Mouse (Mus musculus) midbrain, embryonic 11.5 days (tissue): ENCODE results near the gene Slc16a4. TPM values are rescaled to one million over a fixed set of nuclear protein-coding genes. Genes with fewer than 3 reads are reported as not detected.

Experiments
- ATAC-seq: fragments of 200-750 bp; cut with Nextera tagmentation; 2 replicates; pipeline ENCODE4 v1.8.0; 2017; ENCODE audit warnings: moderate TSS enrichment, moderate library complexity; ENCODE audit not compliant: low FRiP score
- DNase-seq: peaks from one replicate; pipeline ENCODE4 v3.0.0; 2015; ENCODE audit warnings: low spot score; ENCODE audit errors: missing footprints
- H3K27ac ChIP-seq: fragments of 300-500 bp; sonication (generic); 2 replicates; pipeline ENCODE4 v1.5.1; 2014; ENCODE audit warnings: low read depth, low read length
- H3K27me3 ChIP-seq: fragments of 300-500 bp; sonication (generic); 2 replicates; pipeline ENCODE4 v1.6.1; 2014; ENCODE audit warnings: mild to moderate bottlenecking, low read length, moderate library complexity, mixed read lengths; ENCODE audit not compliant: control insufficient read depth, insufficient read depth
- H3K36me3 ChIP-seq: fragments of 300-500 bp; sonication (generic); 2 replicates; pipeline ENCODE4 v1.6.1; 2014; ENCODE audit warnings: mild to moderate bottlenecking, low read length, moderate library complexity, mixed read lengths; ENCODE audit not compliant: control insufficient read depth, insufficient read depth
- H3K4me1 ChIP-seq: fragments of 300-500 bp; sonication (generic); 2 replicates; pipeline ENCODE4 v1.6.1; 2014; ENCODE audit warnings: low read length; ENCODE audit not compliant: control insufficient read depth, insufficient read depth
- H3K4me2 ChIP-seq: fragments of 300-500 bp; sonication (generic); 2 replicates; pipeline ENCODE4 v1.6.1; 2014; ENCODE audit warnings: mild to moderate bottlenecking, moderate library complexity
- H3K4me3 ChIP-seq: fragments of 300-500 bp; sonication (generic); 2 replicates; pipeline ENCODE4 v1.5.1; 2014; ENCODE audit warnings: low read depth, low read length
- H3K9ac ChIP-seq: fragments of 300-500 bp; sonication (generic); 2 replicates; pipeline ENCODE4 v1.6.1; 2014; ENCODE audit warnings: low read length
- H3K9me3 ChIP-seq: fragments of 300-500 bp; sonication (generic); 2 replicates; pipeline ENCODE4 v1.6.1; 2016; ENCODE audit warnings: low read length; ENCODE audit not compliant: control insufficient read depth
- WGBS: fragments of 180-500 bp; shearing (Covaris S2); extraction: QIAGEN DNeasy Blood & Tissue Kit; methylation state at CpG from one replicate; pipeline ENCODE4 v1.1.7; 2014; 5-methylcytosine and 5-hydroxymethylcytosine counted together
- polyA plus RNA-seq: library from polyadenylated mRNA; unstranded; fragments of >200 nt; fragmentation: Nextera tagmentation; extraction: Ambion mirVana; gene quantifications from 2 replicates; pipeline ENCODE4 v1.2.1, GENCODE M21; 2014

The Slc16a4 gene
- polyA plus RNA-seq, 1 experiment from 2014 or later: 2.2 TPM

DNA sequence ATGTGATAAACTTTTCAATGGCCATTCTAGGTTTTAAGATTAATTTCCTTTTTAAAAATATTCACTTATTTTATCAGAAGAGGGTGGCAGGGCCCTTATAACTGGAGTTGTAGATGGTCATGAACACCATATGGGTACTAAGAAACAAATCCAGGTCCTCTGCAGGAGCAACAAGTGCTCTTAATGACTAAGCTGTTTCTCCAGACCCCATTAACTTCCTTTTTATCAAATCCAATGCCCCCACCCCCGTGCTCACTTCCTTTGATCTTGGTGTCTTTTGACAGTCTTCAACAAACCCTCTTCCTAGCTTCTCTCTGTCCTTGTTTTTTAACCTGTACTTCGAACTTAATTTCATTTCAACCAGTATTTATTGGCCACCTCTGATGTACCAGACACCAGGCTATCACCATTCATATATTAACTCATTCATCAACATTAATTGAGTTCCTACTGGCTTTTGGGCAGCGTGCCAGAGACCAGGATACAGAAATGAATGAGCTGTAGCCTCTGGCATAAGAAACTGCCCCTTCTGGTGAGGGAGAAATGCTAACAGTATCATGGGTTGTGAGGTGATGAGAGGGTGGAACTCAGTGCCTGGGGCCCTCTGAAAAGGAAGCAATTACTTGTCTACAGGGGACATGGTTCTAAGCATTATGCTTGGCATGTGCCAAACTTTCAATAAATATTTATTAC is 54.1 kb downstream of the Slc16a4 start:
- no peaks in the 10 kb centered on the region for H3K4me1 ChIP-seq
- WGBS: 58% methylated on average over 3 of the region's 3 CpGs
- H3K36me3 ChIP-seq: no peaks in the 10 kb centered on the region
- no peaks in the 10 kb centered on the region for H3K27me3 ChIP-seq
- H3K4me3 ChIP-seq: no peak overlapping the region
- no peak overlapping the region for H3K9ac ChIP-seq
- no peak overlapping the region for H3K4me2 ChIP-seq
- H3K9me3 ChIP-seq: no peaks in the 10 kb centered on the region
- DNase-seq (no peak), ATAC-seq (no peak)
- H3K27ac ChIP-seq: no peak overlapping the region

DNA sequence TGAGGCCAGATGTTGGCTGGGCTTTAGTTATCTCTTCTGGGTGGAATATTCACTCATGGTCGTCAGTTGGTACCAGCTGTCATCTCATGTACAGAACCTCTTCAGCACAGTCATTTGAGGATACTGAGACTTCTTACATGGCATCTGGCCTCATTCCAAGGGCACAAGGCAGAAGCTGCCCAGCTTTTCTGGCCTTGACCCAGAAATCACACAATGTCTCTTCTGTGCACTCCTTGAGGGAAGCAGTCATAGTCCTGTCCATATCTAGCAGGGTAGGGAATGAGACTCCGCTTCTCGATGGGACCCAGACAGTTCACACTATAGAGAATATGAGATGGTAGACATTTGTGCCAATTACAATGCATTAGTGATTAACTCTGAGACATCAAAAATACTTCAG is 58.0 kb downstream of the Slc16a4 start:
- no peak for ATAC-seq

DNA sequence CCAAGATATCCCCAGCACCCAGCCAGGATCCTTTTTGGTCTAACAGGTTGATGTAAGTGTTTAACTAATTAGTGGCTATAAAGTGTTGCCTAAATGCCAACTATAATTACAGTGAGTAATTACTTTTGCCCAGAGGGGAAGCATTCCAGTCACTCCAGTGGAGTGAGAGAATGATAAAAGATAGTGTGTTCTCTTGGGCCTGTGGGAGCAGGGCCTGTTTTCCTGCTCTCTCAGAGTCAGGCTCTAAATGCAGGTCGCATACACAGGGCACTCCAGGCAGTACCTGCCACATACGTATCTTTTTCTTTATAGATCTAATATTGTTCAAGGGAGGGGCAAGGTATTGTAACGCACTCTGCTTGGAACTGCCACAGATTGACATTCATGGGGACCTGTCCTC is 60.7 kb downstream of the Slc16a4 start:
- no peaks in the 10 kb centered on the region for H3K27me3 ChIP-seq
- H3K36me3 ChIP-seq: no peaks in the 10 kb centered on the region
- ATAC-seq (no peak), DNase-seq (no peak)
- no peaks in the 10 kb centered on the region for H3K9me3 ChIP-seq
- no peak overlapping the region for H3K4me2 ChIP-seq
- H3K9ac ChIP-seq: no peak overlapping the region
- H3K4me1 ChIP-seq: no peaks in the 10 kb centered on the region
- 80% methylated on average over 3 of the region's 3 CpGs for WGBS
- no peak overlapping the region for H3K27ac ChIP-seq
- H3K4me3 ChIP-seq: no peak overlapping the region

More for the DNA sequence above, 58.0 kb downstream of the Slc16a4 start:
- H3K36me3 ChIP-seq: no peaks in the 10 kb centered on the region
- H3K9me3 ChIP-seq: no peaks in the 10 kb centered on the region
- 89% methylated on average over 3 of the region's 3 CpGs for WGBS
- H3K27ac ChIP-seq: no peak overlapping the region
- no peak overlapping the region for H3K4me3 ChIP-seq
- H3K4me1 ChIP-seq: no peaks in the 10 kb centered on the region
- no peak overlapping the region for H3K9ac ChIP-seq
- no peak overlapping the region for H3K4me2 ChIP-seq
- DNase-seq: no peak
- H3K27me3 ChIP-seq: no peaks in the 10 kb centered on the region

DNA sequence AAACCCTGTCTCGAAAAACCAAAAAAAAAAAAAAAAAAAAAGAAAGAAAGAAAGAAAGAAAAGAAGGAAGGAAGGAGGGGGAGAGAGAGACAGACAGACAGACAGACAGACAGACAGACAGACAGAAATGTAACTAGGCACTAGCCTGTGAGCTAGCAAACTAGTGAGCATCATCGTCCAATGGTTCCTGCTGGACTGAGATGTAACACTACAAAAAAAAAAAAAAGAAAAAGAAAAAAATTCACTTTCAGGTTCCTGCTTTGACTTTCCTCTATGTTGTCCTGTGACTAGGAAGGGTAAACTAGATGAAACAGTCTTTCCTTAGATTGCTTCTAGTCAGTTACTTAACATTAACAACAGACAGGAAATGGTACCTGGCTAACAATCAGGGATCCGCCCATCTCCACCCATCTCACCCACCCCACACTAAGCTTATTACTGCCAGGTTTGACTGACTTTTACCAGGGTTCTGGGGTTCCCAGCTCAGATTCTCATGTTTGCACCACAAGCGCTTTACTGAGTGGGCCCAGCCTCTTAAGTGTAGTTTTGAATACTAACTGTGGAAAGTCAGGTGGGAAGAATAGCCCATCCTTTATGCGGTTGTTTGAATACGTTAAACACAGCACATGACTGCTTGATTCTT is 64.7 kb downstream of the Slc16a4 start:
- no peak overlapping the region for H3K27ac ChIP-seq
- ATAC-seq (no peak), DNase-seq (no peak)
- H3K4me1 ChIP-seq: no peaks in the 10 kb centered on the region
- no peaks in the 10 kb centered on the region for H3K9me3 ChIP-seq
- no peak overlapping the region for H3K4me2 ChIP-seq
- H3K36me3 ChIP-seq: no peaks in the 10 kb centered on the region
- no peak overlapping the region for H3K9ac ChIP-seq
- 87% methylated on average over 6 of the region's 6 CpGs for WGBS
- H3K27me3 ChIP-seq: no peaks in the 10 kb centered on the region
- no peak overlapping the region for H3K4me3 ChIP-seq

GRCm38 (mm10) chr3:107356964-107357441 is 66.0 kb downstream of the Slc16a4 start:
- ATAC-seq (peak; percentile 95), DNase-seq (peak; percentile 94)
- no peak overlapping the region for H3K4me2 ChIP-seq
- H3K27me3 ChIP-seq: no peaks in the 10 kb centered on the region
- H3K9ac ChIP-seq: peak overlapping the region; percentile 17; the same call in 1 of the 2 replicates
- WGBS: under 1% methylated on average over 11 of the region's 11 CpGs
- no peaks in the 10 kb centered on the region for H3K9me3 ChIP-seq
- H3K36me3 ChIP-seq: no peaks in the 10 kb centered on the region
- H3K27ac ChIP-seq: no peak overlapping the region
- no peak overlapping the region for H3K4me3 ChIP-seq
- H3K4me1 ChIP-seq: no peaks in the 10 kb centered on the region

DNA sequence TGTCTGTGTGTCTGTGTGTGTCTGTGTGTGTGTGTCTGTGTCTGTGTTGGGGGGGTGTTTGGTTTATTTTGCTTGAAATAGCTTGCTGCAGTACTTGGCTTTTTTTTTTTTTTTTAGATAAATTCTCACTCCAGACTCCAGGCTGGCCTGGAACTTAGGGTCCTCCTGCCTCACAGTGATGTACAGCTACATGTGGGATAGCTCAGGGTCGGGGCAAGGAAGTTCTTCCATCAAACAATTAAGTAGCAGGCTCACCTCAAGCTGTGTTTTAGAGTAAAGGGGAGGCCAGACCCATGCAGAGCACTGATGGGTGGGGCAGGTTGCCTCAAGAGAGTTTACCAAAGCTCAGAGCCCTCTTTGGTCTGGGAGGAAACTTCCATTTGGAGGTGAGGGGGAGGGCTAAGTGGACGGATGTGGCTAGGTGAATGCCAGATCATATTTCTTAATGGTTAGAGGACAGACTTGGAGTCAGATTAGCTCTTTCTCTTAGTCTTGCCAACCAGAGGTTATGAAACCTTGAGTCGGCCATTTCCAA is 66.7 kb downstream of the Slc16a4 start:
- H3K9me3 ChIP-seq: no peaks in the 10 kb centered on the region

GRCm38 (mm10) chr3:107360341-107360740 is 69.3 kb downstream of the Slc16a4 start:
- H3K27ac ChIP-seq: no peak overlapping the region
- no peak overlapping the region for H3K9ac ChIP-seq
- H3K4me3 ChIP-seq: no peak overlapping the region
- H3K4me2 ChIP-seq: no peak overlapping the region
- WGBS: 78% methylated on average over 4 of the region's 4 CpGs
- ATAC-seq: no peak
- H3K27me3 ChIP-seq: no peaks in the 10 kb centered on the region
- no peak for DNase-seq
- no peaks in the 10 kb centered on the region for H3K9me3 ChIP-seq
- no peaks in the 10 kb centered on the region for H3K4me1 ChIP-seq
- H3K36me3 ChIP-seq: no peaks in the 10 kb centered on the region

More for the DNA sequence above, 66.7 kb downstream of the Slc16a4 start:
- Histone ChIP-seq H3K4me2 (no peak overlapping the region), H3K4me3 (no peak overlapping the region), H3K4me1 (no peaks in the 10 kb centered on the region), H3K27ac (no peak overlapping the region), H3K36me3 (no peaks in the 10 kb centered on the region), H3K27me3 (no peaks in the 10 kb centered on the region), H3K9ac (no peak overlapping the region)
- WGBS: 56% methylated on average over 3 of the region's 3 CpGs
- ATAC-seq (no peak), DNase-seq (no peak)
